Mouse (Mus musculus) neural tube, embryonic 10.5 days (tissue): ENCODE results near the gene Nav2.

Experiments used
- DNase-seq: peaks from one replicate; pipeline ENCODE4 v3.0.0-alpha.2; 2017; ENCODE audit warnings: low spot score; ENCODE audit errors: extremely low spot score

Gene Nav2

GRCm38 (mm10) chr7:49430808-49431207, 522.3 kb downstream of the Nav2 start:
- DNase-seq = no peak

- DNase-seq = no peak
Observed at GRCm38 (mm10) chr7:49433945-49434344, 525.4 kb downstream of the Nav2 start.

- no peak for DNase-seq
Observed at GRCm38 (mm10) chr7:49436492-49436891, 528.0 kb downstream of the Nav2 start.

DNA sequence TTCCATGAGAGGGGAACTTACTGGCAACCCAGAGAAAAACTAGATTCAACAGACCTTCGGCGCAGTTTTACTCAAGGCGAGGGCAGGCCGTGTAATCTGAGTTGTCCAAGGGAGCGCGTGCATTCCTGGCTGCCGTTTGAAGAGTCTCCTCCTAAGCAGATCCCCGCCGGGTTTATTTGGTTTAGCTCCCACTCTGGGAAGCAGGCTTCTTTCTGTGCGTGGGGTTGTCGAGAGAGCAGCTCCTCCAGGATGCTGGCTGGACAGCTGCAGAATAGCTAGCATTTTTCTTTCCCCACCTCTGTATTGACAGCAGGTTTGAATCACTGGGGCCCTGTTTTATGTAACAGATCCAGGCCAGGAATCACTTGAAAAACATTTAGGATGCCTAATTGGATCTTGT, 529.4 kb downstream of the Nav2 start:
- DNase-seq = peak; percentile 42

GRCm38 (mm10) chr7:49439136-49439535, 530.6 kb downstream of the Nav2 start:
- peak; percentile 37 for DNase-seq

DNA sequence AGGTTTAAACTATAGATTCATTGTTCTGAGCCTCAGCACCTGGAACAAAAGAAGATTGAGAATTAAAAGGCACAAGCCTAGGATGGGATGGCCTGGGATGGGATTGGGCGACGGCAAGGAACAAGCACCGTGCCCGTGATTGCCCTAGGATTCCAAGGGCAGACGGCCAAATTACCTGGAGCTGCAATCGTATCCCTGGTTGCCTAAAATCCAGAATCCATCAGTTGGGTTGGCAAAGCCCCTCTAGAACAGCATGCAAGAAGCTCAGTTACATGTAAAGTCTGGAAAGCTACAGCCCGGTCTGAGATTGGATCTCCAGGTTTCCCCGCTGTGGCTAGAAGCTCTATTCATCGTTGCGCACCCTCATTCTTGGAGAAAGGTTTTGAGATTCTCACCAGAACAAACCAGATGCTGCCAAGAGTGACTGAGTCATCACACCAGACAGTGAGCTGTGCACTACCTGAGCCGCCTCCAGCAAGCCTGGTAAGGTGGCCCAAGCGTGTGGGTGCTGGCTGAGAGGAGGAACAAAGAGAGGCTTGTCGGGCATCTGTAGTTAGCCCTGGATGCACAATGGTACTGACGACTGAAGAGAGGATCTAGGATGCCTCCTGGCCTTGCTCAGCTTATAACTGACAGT, 531.9 kb downstream of the Nav2 start:
- DNase-seq = no peak

DNA sequence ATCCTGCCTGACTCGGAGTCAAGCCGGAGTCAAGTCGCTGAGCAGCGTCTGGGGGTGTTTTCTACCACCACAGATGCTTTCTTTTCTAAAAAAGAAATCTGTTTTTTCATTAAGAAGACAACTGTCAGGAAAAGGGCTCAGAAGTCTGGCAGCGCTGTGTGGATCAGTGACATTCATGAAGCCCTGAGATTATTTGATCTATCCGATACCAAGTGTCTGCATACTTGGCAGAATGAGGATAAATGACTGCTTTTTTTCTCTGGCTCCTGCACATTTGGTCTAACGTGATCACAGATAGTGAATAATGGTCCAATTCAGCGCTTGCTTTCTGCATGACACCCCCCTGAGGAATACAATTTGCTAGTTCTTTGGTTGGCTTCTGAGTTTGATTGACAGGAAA, 533.7 kb downstream of the Nav2 start:
- no peak for DNase-seq

DNA sequence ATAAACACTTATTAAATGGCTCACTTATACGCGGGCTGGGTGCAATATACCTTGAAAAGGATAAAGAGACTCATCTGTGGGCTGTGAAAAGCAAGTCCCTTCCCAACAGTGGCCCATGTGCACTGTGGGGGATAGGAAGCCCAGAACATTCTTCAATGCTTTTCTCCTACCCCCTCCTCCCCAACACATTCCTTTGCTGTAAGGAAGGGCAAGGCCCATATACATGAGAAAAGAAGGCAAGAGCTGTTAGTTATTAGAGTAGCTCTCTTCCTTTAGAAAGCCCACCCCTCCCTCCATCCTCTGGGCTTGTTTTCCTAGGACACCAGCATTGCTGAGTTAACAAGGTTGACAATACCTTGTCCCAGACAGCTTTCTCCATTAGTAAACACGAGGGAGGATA, 540.1 kb downstream of the Nav2 start:
- no peak for DNase-seq

DNA sequence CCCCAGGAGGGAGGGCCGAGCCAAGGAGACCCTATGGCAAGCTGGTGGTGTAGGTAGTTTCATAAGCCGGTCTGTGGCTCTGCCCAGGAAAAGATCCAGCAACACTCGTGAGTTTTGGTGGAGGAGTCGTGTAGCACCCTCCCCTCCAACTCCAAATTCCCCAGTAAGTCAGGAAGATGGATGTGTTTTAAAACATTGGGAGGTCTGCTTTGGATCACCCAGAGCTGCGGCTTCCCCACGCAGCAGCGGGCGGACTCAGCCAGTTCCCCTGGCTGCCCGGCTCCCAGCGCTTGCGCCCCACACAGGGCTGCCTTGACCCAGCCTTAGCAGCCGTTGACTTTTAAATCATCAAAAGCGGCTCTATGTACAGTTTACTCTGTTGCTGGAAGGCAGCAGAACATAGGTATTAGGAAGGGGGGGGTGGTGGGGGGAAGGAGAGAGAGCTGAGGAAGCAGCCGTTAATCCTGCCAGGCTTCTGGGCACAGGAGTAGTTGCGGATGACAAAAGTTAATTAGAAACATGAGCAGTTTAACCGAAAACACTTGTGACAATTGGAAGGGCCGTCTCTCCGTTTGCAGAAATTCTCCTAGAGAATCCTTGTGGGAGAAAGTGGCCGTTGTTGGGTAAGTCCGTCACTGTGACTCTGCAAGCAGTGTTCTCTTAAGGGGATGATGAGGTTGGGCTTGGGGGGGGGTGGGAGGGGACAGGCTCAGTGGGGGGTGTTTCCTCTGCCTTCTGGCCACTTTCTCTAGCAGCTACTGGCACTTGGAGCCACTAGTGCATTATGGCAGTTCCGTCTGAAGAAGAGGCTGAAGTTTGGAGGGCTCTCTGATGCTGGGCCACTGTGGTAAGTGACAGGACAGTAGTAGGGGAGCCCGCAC, 542.0 kb downstream of the Nav2 start:
- peak; percentile 52 for DNase-seq

- no peak for DNase-seq
Observed at GRCm38 (mm10) chr7:49451240-49451639, 542.7 kb downstream of the Nav2 start.

- DNase-seq = no peak
Observed at GRCm38 (mm10) chr7:49452274-49452673, 543.8 kb downstream of the Nav2 start.

DNA sequence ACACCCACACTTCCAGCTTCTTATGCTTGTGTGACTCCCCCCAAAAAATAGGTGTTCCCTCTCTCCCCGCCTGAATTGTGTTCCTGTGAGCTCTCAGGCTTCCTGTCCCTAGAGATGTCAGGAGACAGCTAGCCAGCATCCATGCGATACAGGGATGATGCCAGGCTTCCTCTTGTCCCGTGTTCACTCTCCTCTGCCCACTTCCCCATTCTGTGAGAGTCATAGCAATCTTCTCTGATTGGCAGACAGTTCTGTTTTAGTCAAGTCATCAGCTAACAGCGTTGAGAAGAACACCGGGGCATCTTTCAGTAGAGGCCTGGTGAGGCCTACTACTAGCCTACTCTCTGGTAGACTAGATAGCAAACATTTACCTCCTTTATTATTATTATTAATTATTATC, 546.1 kb downstream of the Nav2 start:
- DNase-seq = no peak

DNA sequence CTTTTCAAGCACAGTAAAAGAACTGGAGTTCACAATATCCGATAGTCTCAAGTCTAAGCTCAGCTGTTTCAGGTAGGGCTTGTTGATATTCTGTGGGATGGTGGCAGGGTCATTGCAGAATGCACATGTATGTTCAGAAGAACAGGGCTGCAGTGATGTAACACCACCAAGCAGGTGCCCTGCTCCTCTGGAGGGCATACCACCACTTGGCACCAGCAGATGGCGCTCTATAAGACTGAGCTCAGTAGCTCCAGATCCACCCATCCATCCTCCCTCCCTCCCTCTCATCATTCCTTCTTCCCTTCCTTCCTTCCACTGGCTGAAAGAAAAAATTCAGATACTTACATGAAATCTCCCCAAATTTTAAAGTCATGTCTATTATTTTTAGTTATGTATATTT, 547.6 kb downstream of the Nav2 start:
- peak; percentile 38 for DNase-seq

DNA sequence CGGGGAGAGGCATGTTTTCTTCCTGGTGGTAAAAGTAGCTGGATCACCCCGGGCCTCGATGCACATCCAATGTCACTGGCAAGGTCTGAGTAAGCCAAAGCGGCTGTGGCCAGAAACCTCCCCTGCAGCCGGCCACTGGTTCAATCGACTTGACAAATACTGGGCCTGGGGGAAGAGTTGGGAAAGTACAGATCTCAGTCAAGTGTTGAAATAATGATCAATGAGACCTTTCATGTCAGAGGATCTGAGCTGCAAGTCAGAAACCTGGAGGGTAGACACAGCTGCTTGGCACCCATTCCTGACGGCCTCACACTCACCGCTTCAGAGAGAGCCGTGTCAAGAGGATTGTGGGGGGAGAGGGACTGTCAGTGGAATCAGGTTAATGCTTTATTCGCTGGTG, 548.9 kb downstream of the Nav2 start:
- DNase-seq = no peak

DNA sequence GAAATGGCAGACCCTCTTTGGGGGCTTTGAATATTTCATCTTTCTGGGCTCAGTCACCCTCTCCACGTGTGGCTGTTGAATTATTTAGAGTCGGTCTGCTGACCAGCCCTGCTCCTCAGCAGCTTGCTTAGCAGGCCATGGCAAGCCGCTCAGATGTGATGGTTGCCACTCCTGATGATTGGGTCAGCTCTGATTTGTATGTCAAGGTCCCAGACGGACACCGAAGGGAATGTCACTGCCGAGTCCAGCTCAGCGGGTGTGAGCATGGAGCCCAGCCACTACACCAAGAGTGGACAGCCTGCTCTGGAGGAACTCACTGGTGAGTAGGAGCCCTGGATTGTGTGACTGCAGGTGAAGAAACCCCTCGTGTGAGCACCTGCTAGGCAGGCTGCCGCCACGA, 549.4 kb downstream of the Nav2 start:
- no peak for DNase-seq

GRCm38 (mm10) chr7:49462328-49462811, 553.9 kb downstream of the Nav2 start:
- DNase-seq = no peak

DNA sequence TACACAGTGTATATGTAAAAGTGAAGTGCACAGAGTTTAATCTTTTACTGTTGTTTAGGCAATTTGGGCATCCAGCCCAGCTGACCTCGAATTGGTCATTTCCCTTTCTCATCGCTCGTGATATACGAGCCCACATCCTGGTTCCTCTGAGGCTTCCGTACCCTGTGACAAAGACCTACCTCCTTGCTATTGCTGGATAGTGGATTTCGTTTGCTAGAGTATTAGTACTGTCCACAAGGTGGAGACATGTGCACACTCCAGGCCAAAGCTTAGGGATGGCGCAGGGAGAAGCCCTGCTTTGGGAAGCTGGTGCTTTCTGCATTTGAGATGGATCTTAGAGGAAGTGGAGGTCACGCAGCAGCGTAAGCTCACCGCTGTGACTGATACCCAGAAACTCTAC, 559.3 kb downstream of the Nav2 start:
- no peak for DNase-seq

- DNase-seq = no peak
Observed at GRCm38 (mm10) chr7:49468492-49469205, 560.1 kb downstream of the Nav2 start.

DNA sequence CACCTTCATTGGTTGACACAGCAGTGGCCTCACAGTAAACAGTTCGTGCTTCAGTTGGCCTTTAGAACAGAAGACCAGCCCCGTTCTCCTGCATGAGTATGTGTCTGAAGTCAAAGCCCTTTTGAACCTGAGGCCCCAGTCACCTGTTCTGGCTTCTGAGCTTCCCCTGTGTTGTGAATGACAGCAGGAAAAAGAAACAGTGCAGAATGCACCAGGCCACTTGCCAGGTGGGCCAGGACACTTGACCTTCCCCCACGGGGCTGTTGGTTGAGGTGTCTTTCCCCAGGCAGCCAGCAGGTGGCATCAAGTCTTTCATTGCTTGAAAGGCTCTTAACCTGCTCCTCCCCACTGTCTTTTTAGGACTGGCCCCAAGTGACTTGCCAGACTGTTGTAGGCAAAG, 562.8 kb downstream of the Nav2 start:
- DNase-seq = peak; percentile 58

DNA sequence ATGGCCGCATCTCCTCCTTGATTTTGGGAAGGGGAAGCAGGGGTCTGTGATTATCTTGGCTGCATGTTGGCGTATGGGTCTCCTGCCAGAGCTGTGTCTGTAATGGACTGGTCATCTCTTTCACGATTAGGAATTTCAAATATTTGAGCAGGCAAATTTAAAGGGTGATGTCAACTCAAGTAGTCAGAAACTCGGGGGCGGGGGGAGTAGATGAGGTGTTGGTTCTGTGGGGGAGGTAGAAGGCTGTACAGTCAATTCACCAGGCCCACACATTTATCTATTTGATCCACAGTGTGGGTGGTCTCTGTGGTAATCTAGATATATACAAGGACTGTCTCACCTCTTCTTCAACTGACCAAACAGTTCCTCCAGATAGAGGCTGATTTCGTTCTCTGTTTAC, 566.8 kb downstream of the Nav2 start:
- no peak for DNase-seq

DNA sequence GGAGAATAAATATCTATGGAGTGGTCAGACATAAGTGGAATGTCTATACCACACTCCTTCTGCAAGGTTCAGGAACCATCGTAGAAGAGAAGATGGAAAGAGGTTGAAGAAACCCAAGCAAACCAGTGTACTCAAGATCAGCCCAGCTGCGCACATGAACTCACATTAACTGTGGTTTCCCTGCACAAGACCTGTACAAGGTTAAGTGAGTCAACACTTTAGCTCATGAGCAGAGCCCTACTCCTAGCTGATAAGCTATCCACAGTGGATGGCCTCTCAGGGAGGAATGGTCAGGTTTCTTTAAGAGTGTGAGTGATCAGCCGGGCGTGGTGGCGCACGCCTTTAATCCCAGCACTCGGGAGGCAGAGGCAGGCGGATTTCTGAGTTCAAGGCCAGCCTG, 567.6 kb downstream of the Nav2 start:
- DNase-seq = no peak

- no peak for DNase-seq
Observed at GRCm38 (mm10) chr7:49476666-49477065, 568.1 kb downstream of the Nav2 start.
